Mouse (Mus musculus) lung, adult 2 months (tissue): ENCODE results near the gene Tssk2. TPM values are rescaled to one million over a fixed set of nuclear protein-coding genes. Genes with fewer than 3 reads are reported as not detected.
A peak's percentile ranks its signal among the peaks of the same experiment; 100 is the strongest.

Experiments
- DNase-seq: peaks from one replicate; pipeline ENCODE4 v3.0.0; 2022
- H3K4me1 ChIP-seq: fragments of 200-500 bp; 2 replicates; pipeline ENCODE4 v1.6.1; 2011; ENCODE audit warnings: low read length; ENCODE audit not compliant: control insufficient read depth, insufficient read depth
- H3K4me3 ChIP-seq: fragments of 200-500 bp; replicated peaks from 2 replicates; pipeline ENCODE3; 2011; ENCODE audit warnings: low read depth, mild to moderate bottlenecking, control low read depth, low read length; ENCODE audit errors: extremely low read depth
- CTCF ChIP-seq: fragments of 200-500 bp; IDR thresholded peaks from 2 replicates; pipeline ENCODE4 v1.5.1; 2011; ENCODE audit warnings: mild to moderate bottlenecking, low read length, control low read depth; ENCODE audit not compliant: insufficient read depth
- POLR2A ChIP-seq: fragments of 200-500 bp; IDR thresholded peaks from 2 replicates; pipeline ENCODE4 v1.6.1; 2011; ENCODE audit warnings: low read depth, mild to moderate bottlenecking, control low read depth, low read length, borderline replicate concordance; ENCODE audit errors: extremely low read depth
- WGBS: fragments of 180-500 bp; shearing (Covaris S2); methylation state at CpG from one replicate; pipeline ENCODE4 v1.1.7; 2018; 5-methylcytosine and 5-hydroxymethylcytosine counted together
- polyA plus RNA-seq: library from polyadenylated mRNA; depleted of rRNA; stranded (reverse); fragments of >200 nt; gene quantifications from 2 replicates; pipeline ENCODE4 v1.2.3, GENCODE M21; 2012

Gene Tssk2
- polyA plus RNA-seq, 1 experiment: not detected

DNA sequence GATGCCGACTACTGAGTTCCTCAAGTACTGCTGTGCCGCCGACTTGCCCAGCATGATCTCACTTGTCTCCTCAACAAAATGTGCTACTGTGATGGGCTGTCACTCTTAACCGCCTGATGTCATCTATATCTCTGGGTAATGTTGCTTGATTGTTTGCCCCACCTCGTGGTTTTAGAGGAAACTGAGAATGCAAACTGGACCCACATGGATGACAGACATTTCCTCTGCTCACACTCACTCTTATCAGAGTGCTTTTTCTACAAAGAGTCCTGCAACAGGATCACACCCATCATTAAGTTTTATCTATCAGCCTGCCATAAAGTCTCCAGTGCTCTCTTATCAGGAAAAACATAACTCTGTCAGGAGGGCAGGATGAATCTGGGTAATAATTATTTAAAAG is 27.2 kb upstream of the Tssk2 start:
- DNase-seq: no peak
- TF ChIP-seq CTCF: no peak
- no peak for TF ChIP-seq POLR2A
- WGBS: 59% methylated on average over 5 of the region's 5 CpGs
- peaks cover 3% of the 10 kb centered on the region; the same call in 1 of the 2 replicates for H3K4me1 ChIP-seq
- no peak overlapping the region for H3K4me3 ChIP-seq

DNA sequence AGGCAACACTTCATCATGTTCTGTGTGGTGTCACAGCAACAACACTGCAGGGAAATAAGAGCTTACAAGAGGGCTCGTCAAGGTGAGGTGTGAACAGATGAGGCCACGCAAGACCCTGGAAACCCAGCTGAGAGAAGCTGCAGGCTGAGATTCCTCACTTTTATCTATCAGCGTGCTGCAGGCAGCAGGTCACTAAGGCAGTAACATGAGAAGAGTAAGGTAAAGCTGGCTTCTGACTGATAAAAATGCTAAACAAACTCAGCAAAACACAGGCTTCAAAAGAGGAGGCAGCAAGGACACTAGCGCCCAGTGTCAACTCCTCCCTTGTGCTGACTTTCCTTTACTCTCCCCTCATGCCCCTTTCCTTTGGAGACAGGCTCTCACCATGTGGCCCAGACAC is 25.4 kb upstream of the Tssk2 start:
- H3K4me3 ChIP-seq: no peak overlapping the region
- H3K4me1 ChIP-seq: peaks cover 3% of the 10 kb centered on the region; the same call in 1 of the 2 replicates
- no peak for DNase-seq
- 62% methylated on average over 4 of the region's 4 CpGs for WGBS
- TF ChIP-seq POLR2A: no peak
- TF ChIP-seq CTCF: no peak

DNA sequence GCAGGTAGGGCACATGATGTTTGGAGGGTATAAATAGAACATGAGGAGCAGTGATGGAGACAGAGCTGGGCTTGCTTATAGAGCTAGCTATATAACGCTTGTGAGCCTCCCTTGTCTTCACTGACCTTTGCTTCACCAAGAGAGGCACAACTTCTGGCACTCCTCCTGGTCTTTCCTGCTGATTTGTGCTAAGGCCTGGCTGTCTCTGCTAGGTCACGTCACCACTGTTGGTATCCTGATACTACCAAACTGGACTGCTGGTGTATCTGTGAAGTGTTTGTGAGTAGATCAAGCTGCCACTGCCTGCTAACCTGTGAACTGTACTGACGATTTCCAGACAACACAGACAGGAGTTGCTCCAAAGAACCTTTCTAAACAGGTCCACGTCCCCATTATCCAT is 23.3 kb upstream of the Tssk2 start:
- DNase-seq: no peak
- Histone ChIP-seq H3K4me1 (peaks cover 3% of the 10 kb centered on the region; the same call in 1 of the 2 replicates), H3K4me3 (no peak overlapping the region)
- TF ChIP-seq POLR2A: no peak
- no peak for TF ChIP-seq CTCF
- WGBS: 65% methylated on average over 4 of the region's 4 CpGs

DNA sequence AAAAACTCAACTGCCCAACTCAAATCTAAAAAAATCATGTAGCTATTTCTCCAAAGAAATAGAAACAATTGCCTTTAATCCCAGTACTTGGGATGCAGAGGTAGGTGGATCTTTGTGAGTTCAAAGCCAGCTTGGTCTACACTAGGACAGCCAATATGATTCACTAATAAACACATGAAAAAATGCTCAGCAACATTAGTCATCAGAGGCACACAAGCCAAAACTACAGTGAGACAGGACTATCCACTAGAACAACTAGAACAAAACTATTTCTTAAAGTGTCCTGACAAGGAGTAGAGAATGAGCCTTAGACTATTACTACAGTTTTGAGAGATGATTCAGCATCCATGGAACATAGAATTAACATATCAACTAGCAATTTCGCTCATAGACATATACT is 22.3 kb upstream of the Tssk2 start:
- TF ChIP-seq CTCF: no peak
- TF ChIP-seq POLR2A: no peak
- 98% methylated on average over 1 of the region's 1 CpGs for WGBS

DNA sequence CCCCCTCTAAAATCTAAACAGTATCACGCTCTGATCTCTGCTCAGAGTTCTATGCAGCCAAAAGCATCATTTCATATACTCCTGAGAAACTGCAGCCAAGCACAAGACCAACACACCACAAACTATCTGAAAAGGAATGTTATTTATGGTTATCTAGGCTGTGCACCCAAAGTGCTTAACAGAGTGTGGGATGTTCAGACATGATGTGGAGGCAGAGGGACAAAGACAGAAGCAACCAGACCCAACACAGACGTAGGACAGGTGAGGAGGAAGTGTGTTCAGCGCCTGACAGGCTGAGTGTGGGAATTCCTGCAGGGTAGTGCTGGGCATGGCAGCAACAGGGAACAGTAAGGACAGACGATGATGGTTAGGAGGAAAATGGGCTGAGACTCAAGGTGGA is 18.9 kb upstream of the Tssk2 start:
- 76% methylated on average over 4 of the region's 4 CpGs for WGBS
- no peak for TF ChIP-seq POLR2A
- no peak for TF ChIP-seq CTCF
- Histone ChIP-seq H3K4me1 (peaks cover 5% of the 10 kb centered on the region; the same call in 1 of the 2 replicates), H3K4me3 (no peak overlapping the region)
- DNase-seq: no peak

More for the DNA sequence above, 22.3 kb upstream of the Tssk2 start:
- peaks cover 3% of the 10 kb centered on the region; the same call in 1 of the 2 replicates for H3K4me1 ChIP-seq
- no peak overlapping the region for H3K4me3 ChIP-seq
- DNase-seq: no peak

DNA sequence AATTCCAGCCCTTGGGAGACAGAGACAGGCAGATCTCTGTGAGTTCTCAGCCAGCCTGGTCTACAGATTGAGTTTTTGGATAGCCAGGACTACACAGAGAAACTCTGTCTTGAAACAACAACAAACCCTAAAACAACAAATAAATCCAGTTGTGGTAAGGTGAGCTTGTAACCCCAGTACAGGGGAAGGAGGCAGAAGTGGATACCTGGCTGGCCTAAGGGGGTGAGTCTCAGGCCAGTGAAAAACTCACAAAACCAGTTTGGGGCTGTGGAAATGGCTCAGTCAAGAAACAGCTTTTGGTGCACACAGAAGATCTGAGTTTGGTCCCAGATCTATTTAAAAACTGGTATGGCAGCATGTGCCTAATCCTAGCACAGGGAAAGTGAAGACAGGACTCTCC is 16.2 kb upstream of the Tssk2 start:
- Histone ChIP-seq H3K4me3 (no peak overlapping the region), H3K4me1 (peaks cover 2% of the 10 kb centered on the region; the same call in 1 of the 2 replicates)
- TF ChIP-seq CTCF: no peak
- TF ChIP-seq POLR2A: no peak
- DNase-seq: no peak

DNA sequence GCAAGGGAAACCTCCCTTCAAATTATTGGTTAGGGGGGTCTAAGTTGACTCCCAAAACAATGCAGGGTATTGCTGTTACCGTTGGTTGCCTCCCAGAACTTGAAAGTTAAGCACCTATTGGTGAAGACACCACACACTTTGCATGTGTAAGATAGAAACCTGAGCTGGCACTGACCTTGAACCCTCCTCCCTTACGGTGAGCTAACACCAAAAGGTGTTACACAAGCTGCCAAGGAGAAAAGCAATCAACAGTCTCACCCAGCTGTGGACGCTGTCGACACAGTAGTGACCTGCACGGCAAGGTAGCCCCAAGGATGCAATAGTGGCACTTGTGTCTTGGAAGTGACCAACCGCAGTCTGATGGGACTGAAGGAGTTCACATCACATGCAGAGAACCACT is 14.3 kb upstream of the Tssk2 start:
- no peak for TF ChIP-seq CTCF
- no peak for TF ChIP-seq POLR2A
- no peak for DNase-seq
- H3K4me3 ChIP-seq: no peak overlapping the region
- 65% methylated on average over 6 of the region's 6 CpGs for WGBS
- peaks cover 2% of the 10 kb centered on the region; the same call in 1 of the 2 replicates for H3K4me1 ChIP-seq

DNA sequence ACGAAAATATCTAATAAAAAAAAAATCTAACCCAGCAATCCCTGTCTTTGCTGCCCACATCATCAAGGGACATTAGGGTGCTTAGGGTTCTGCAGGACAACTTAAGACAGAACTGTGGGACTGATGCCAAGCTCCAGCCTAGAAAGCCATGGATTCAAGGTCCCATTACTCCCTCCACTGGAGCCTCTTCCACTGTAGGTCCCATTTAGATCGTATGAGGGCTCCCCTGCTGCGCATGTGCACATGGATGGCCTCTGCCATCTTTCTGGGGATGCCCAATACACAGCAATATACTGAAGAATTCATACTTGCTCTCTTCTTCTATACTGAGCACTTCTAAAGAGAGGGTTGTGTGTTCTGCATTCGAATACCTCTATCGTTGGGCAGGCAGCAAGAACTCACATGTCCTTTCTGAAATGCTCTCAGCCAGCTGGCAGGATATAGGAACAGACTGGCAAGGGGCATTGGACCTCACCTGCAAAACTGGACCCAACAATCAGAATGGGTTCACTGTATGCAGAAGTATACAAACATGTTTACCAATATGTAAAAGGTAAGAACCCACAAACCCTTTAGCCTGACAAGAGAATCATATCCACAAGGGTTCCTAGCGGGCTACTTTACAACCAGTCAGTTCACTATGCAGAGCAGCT is 8.6 kb upstream of the Tssk2 start:
- Histone ChIP-seq H3K4me1 (peaks cover 7% of the 10 kb centered on the region; the same call in 1 of the 2 replicates), H3K4me3 (no peak overlapping the region)
- DNase-seq: no peak
- WGBS: 73% methylated on average over 6 of the region's 6 CpGs
- no peak for TF ChIP-seq POLR2A

DNA sequence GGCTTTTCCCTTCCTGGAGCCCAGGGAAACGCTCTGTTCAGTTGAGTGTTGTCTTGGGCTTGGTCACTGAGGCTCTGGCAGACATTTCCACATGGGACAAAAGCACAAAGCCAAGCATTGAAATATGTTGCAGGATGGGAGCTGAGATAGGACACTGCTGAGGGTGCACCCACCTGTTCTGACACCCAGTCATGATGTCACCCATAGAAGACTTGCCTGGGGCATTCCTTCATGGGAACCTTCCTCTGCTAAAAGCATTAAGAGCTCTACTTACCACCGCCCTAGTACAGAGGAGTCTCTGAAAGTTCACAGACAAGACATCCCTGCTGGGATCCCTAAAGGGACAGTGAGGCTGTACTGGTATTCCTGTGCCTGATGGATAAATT is 8.1 kb upstream of the Tssk2 start:
- no peak for DNase-seq
- peaks cover 7% of the 10 kb centered on the region; the same call in 1 of the 2 replicates for H3K4me1 ChIP-seq
- no peak overlapping the region for H3K4me3 ChIP-seq
- 38% methylated on average over 2 of the region's 2 CpGs for WGBS
- no peak for TF ChIP-seq POLR2A

DNA sequence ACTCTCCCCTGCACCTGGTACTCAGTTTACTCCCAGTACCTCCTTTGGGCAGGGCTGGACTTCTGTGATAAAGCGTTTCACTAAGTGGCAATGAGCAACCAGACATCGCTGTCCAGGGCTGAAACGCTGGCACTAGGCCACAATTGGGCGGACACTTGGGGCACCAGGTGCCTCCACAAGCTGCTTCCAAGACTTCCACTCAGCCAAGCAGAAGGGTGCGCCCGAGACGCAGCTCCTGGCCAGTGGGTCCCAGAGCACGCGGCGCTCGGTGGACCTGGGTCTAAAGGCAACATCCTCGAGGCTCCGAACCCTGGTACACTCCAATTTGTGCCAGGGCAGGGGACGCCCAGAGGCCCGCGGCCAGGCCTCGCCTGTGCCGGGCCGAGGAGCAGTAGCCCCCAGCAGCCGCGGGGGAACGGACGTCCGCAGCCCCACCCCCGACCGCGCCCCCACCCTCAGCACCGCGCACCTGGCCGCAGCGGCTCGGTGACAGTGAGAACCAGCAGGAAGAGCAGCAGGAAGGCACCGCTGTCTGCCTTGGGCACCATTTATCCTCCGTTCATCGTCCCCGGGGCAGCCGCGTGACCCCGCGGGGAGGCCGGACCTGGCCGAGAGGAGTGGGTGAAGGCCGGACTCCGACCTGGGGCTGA is 7.4 kb upstream of the Tssk2 start:
- H3K4me3 ChIP-seq: peak overlapping the region; percentile 65
- TF ChIP-seq CTCF (no peak), POLR2A (peak; percentile 50; the same call in 1 of the 2 replicates)
- under 1% methylated on average over 44 of the region's 44 CpGs for WGBS
- peaks cover 7% of the 10 kb centered on the region; the same call in 1 of the 2 replicates for H3K4me1 ChIP-seq
- DNase-seq: peak; percentile 77
